Mouse (Mus musculus): ENCODE results near the gene Ubxn11.

DNA sequence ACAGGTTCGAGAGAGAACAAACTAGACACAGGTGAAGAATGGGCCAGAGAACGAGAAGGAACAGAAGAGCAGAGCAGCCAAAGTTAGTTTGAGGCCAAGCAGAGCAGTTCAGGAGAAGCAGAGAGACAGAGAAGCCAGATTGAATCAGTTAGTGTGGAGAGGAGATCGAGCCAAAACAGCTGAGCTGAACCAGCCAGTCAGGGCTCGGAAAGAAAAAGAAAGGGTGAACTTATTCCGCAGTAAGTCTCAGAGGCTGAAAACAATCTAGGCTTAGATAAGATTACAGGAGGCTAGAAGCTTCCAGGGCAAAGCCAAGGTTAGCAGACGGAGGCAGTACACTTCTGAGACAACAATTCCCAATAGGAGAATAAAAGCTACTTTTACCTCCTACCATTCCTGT is 62.7 kb downstream of the Ubxn11 start:
- TF ChIP-seq HCFC1 (IDR thresholded peaks at IDR 0.05; ENCODE audit: borderline replicate concordance, insufficient read depth, low read length) (no peak), CHD2 (IDR thresholded peaks at IDR 0.05; ENCODE audit: low read depth, low read length) (no peak)

Data from ES-E14 (cell line).